Mouse (Mus musculus) hindbrain, embryonic 15.5 days (tissue): ENCODE data around the gene Alk. TPM values are rescaled to one million over a fixed set of nuclear protein-coding genes. Genes with fewer than 3 reads are reported as not detected.

Experiments used
- ATAC-seq: fragments of 200-750 bp; cut with Nextera tagmentation; 2 replicates; pipeline ENCODE4 v1.8.0; 2017; ENCODE audit warnings: low read depth, moderate number of reproducible peaks, moderate TSS enrichment; ENCODE audit not compliant: low FRiP score
- H3K27ac ChIP-seq: fragments of 300-500 bp; sonication (generic); replicated peaks from 2 replicates; pipeline ENCODE4 v1.5.1; 2015; ENCODE audit warnings: mild to moderate bottlenecking, inconsistent platforms
- H3K27me3 ChIP-seq: fragments of 300-500 bp; sonication (generic); 2 replicates; pipeline ENCODE4 v1.6.1; 2015; ENCODE audit warnings: control low read depth, inconsistent platforms
- H3K36me3 ChIP-seq: fragments of 300-500 bp; sonication (generic); 2 replicates; pipeline ENCODE4 v1.6.1; 2015; ENCODE audit warnings: control low read depth, inconsistent platforms
- H3K4me1 ChIP-seq: fragments of 300-500 bp; sonication (generic); replicated peaks from 2 replicates; pipeline ENCODE4 v1.6.1; 2015; ENCODE audit warnings: control low read depth, inconsistent platforms
- H3K4me2 ChIP-seq: fragments of 300-500 bp; sonication (generic); 2 replicates; pipeline ENCODE4 v1.6.1; 2015; ENCODE audit warnings: moderate library complexity, mild to moderate bottlenecking, inconsistent platforms
- H3K4me3 ChIP-seq: fragments of 300-500 bp; sonication (generic); 2 replicates; pipeline ENCODE4 v1.5.1; 2015; ENCODE audit warnings: mild to moderate bottlenecking, inconsistent platforms
- H3K9ac ChIP-seq: fragments of 300-500 bp; sonication (generic); 2 replicates; pipeline ENCODE4 v1.6.1; 2015; ENCODE audit warnings: inconsistent platforms
- H3K9me3 ChIP-seq: fragments of 300-500 bp; sonication (generic); 2 replicates; pipeline ENCODE4 v1.6.1; 2016; ENCODE audit warnings: control low read depth, inconsistent platforms
- WGBS: fragments of 180-500 bp; shearing (Covaris S2); methylation state at CpG from one replicate; pipeline ENCODE4 v1.1.7; 2015; 5-methylcytosine and 5-hydroxymethylcytosine counted together
- polyA plus RNA-seq: library from polyadenylated mRNA; unstranded; fragments of >200 nt; fragmentation: Nextera tagmentation; extraction: Ambion mirVana; gene quantifications from 2 replicates; pipeline ENCODE4 v1.2.1, GENCODE M21; 2015

The Alk gene
- polyA plus RNA-seq, 1 experiment from 2014 or later, result 5.1 TPM

DNA sequence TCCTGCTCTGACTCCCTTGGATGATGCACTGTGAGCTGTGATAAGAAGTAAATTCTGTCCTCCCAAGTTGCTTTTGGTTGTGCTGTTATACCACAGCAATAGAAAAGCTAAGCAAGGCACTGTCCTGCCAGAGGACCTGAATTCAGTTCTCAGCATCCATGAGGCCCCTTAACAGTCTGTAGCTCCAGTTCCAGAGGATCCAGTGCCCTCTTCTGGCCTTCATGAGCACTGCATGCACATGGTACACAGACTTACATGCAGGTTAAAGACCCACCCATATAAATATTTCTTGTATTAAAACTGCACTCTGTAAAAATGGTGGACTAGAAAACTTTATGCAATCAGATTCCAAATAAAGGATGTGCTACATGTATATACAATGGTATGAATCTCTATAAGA, 326.1 kb downstream of the Alk start:
- no peak for ATAC-seq
- Histone ChIP-seq H3K27ac (no peak overlapping the region), H3K27me3 (no peaks in the 10 kb centered on the region), H3K4me1 (no peaks in the 10 kb centered on the region), H3K9me3 (no peaks in the 10 kb centered on the region), H3K36me3 (no peaks in the 10 kb centered on the region), H3K9ac (no peak overlapping the region), H3K4me3 (no peak overlapping the region), H3K4me2 (no peak overlapping the region)

GRCm38 (mm10) chr17:72276778-72277177, 327.6 kb downstream of the Alk start:
- Histone ChIP-seq H3K36me3 (no peaks in the 10 kb centered on the region), H3K4me3 (no peak overlapping the region), H3K4me2 (no peak overlapping the region), H3K9ac (no peak overlapping the region), H3K4me1 (no peaks in the 10 kb centered on the region), H3K27me3 (no peaks in the 10 kb centered on the region), H3K9me3 (no peaks in the 10 kb centered on the region), H3K27ac (no peak overlapping the region)
- 80% methylated on average over 6 of the region's 6 CpGs for WGBS
- ATAC-seq, result no peak

GRCm38 (mm10) chr17:72275391-72275904, 329.0 kb downstream of the Alk start:
- Histone ChIP-seq H3K36me3 (no peaks in the 10 kb centered on the region), H3K4me3 (no peak overlapping the region), H3K9me3 (no peaks in the 10 kb centered on the region), H3K4me2 (no peak overlapping the region), H3K27ac (no peak overlapping the region), H3K4me1 (no peaks in the 10 kb centered on the region), H3K27me3 (no peaks in the 10 kb centered on the region), H3K9ac (no peak overlapping the region)
- WGBS, result 92% methylated on average over 8 of the region's 8 CpGs
- no peak for ATAC-seq

DNA sequence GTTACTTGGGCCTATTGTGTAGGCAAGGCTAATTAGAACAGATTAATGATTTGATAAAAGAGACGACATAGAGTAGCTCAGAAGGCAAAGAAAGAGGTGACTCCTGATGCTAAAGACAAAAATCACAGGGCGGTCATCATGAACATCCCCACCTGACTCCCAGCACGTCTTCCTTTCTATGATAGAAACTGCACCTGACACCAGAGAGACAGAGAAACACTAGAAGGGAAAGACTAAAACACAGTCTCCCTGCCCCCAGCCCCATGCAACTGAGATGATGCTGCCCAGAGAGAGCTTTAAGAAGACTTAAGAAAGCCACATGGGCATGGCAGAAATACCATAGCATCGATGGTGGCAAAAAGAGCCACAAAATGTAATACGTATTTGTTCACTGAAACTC, 330.2 kb downstream of the Alk start:
- ATAC-seq, result no peak
- H3K9me3 ChIP-seq, result no peaks in the 10 kb centered on the region
- no peak overlapping the region for H3K27ac ChIP-seq
- no peak overlapping the region for H3K4me2 ChIP-seq
- no peaks in the 10 kb centered on the region for H3K27me3 ChIP-seq
- no peaks in the 10 kb centered on the region for H3K36me3 ChIP-seq
- H3K9ac ChIP-seq, result no peak overlapping the region
- H3K4me3 ChIP-seq, result no peak overlapping the region
- H3K4me1 ChIP-seq, result no peaks in the 10 kb centered on the region
- 88% methylated on average over 5 of the region's 5 CpGs for WGBS

DNA sequence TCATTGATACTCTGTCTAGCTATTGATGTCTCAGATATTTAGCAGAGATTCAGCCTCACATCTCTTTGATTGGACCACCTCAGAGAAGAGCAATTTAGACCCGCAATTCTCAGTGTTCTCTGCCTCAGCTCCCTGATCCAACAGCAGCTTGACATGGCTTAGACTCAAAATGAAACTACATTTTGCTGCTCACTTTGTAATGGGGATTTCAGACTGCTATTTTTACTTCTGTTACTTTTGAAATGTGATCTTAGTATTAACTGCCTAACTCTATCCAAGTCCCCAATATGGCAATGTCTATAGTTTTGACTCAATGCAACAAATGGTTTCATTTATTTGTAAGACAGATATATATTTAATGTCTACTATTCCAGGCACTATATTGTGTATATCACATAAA, 332.8 kb downstream of the Alk start:
- no peak for ATAC-seq
- no peak overlapping the region for H3K4me3 ChIP-seq
- H3K4me1 ChIP-seq, result no peaks in the 10 kb centered on the region
- H3K9ac ChIP-seq, result no peak overlapping the region
- no peak overlapping the region for H3K27ac ChIP-seq
- H3K36me3 ChIP-seq, result no peaks in the 10 kb centered on the region
- no peaks in the 10 kb centered on the region for H3K9me3 ChIP-seq
- no peaks in the 10 kb centered on the region for H3K27me3 ChIP-seq
- no peak overlapping the region for H3K4me2 ChIP-seq
- WGBS, result 89% methylated on average over 1 of the region's 1 CpGs

GRCm38 (mm10) chr17:72268529-72268928, 335.9 kb downstream of the Alk start:
- no peak for ATAC-seq
- WGBS, result 91% methylated on average over 5 of the region's 5 CpGs
- no peak overlapping the region for H3K9ac ChIP-seq

DNA sequence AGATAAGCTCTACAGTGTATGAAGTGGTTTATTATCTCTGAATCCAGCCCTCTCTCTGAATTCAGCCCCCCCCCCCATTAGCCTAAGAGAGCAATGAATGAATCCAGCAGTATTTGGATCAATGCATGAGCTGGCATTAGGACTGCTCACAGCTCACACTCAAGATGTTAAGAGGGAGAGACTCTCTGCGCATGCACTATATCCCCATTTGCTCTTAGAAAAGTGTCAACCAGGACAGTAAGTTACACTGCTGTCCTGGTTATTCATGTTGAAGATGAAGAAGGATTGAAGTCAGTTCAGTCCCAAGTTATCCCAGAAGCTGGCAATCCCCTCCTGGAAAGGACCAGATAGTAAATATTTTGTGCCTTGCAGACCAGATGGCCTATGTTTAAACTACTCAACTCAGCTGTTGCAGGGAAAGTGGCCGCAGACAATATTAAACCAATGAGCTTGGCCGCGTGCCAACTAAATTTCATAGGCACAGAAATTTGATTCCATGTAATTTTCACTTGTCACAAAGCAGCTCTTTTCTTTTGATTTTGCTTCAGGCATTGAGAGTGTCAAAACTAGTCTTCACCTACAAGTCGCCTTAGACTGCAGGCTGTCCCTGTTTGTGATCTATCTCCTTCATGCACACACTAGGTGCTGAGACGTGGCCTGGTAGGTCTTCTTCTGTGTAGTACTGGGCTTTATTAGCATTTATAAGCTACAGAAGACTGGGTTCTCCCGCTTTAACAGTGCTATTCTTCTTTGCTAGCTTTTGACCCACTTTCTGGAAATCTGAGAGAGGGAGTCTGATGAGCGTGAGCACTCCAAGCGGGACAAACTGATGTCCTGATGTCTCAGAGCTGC, 339.0 kb downstream of the Alk start:
- Histone ChIP-seq H3K9ac (no peak overlapping the region), H3K9me3 (no peaks in the 10 kb centered on the region), H3K27ac (no peak overlapping the region), H3K27me3 (no peaks in the 10 kb centered on the region), H3K4me1 (peaks cover 8% of the 10 kb centered on the region; the same call in 1 of the 2 replicates), H3K4me2 (no peak overlapping the region), H3K4me3 (no peak overlapping the region), H3K36me3 (no peaks in the 10 kb centered on the region)
- 82% methylated on average over 9 of the region's 9 CpGs for WGBS
- ATAC-seq, result no peak

More at GRCm38 (mm10) chr17:72268529-72268928, 335.9 kb downstream of the Alk start:
- Histone ChIP-seq H3K27ac (no peak overlapping the region), H3K4me1 (peaks cover 8% of the 10 kb centered on the region; the same call in 1 of the 2 replicates), H3K4me3 (no peak overlapping the region), H3K27me3 (no peaks in the 10 kb centered on the region), H3K9me3 (no peaks in the 10 kb centered on the region), H3K4me2 (no peak overlapping the region), H3K36me3 (no peaks in the 10 kb centered on the region)

DNA sequence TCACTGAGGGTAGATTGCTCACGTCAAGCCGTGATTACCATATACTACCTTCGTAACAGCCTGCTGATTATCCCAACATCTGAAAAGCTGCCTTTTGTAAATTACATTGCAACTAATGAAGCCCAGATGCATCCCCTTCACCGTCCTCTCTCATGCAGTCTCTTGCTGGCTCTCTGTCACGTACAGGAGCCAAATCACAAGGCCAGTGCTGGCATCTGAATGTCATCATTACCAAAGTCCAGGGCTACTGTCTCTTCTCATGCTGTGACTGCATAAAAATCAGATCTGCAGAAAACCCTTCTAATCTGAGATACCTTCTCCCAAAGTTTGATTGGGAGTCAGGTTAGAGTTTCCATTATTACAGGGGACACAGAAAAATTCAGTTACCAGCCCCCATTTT, 351.0 kb downstream of the Alk start:
- Histone ChIP-seq H3K27ac (no peak overlapping the region), H3K9ac (no peak overlapping the region), H3K27me3 (no peaks in the 10 kb centered on the region), H3K9me3 (no peaks in the 10 kb centered on the region), H3K36me3 (no peaks in the 10 kb centered on the region), H3K4me2 (no peak overlapping the region), H3K4me1 (no peaks in the 10 kb centered on the region), H3K4me3 (no peak overlapping the region)
- WGBS, result 73% methylated on average over 5 of the region's 5 CpGs
- no peak for ATAC-seq

DNA sequence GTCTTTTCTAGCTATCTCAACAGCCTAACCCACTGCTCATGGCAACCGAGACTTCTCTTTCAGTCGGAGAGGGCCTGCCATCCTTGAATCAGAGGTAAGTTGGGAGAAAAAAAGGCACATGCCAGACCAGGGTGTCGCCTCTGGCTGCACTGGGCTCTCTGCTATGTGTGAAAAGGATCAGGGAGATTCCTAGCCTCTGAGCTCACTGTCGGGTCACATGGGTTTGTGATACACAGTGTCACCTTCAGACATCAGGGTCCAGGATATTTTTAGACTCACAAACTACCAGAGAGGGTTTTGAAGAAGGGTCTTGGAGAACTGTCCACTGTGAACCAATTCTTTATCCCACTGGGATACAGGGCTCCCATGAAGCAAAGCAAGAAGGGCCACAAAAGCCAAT, 352.9 kb downstream of the Alk start:
- Histone ChIP-seq H3K4me3 (no peak overlapping the region), H3K4me1 (no peaks in the 10 kb centered on the region), H3K27me3 (no peaks in the 10 kb centered on the region), H3K9me3 (no peaks in the 10 kb centered on the region), H3K27ac (no peak overlapping the region), H3K4me2 (no peak overlapping the region), H3K9ac (no peak overlapping the region), H3K36me3 (no peaks in the 10 kb centered on the region)
- WGBS, result 92% methylated on average over 4 of the region's 4 CpGs
- no peak for ATAC-seq

- Histone ChIP-seq H3K27me3 (no peaks in the 10 kb centered on the region), H3K9ac (no peak overlapping the region), H3K4me1 (no peaks in the 10 kb centered on the region), H3K36me3 (no peaks in the 10 kb centered on the region), H3K9me3 (no peaks in the 10 kb centered on the region), H3K4me2 (no peak overlapping the region), H3K27ac (no peak overlapping the region), H3K4me3 (no peak overlapping the region)
- WGBS, result 73% methylated on average over 7 of the region's 7 CpGs
- no peak for ATAC-seq
These were observed 353.7 kb downstream of the Alk start for GRCm38 (mm10) chr17:72250482-72251405.

DNA sequence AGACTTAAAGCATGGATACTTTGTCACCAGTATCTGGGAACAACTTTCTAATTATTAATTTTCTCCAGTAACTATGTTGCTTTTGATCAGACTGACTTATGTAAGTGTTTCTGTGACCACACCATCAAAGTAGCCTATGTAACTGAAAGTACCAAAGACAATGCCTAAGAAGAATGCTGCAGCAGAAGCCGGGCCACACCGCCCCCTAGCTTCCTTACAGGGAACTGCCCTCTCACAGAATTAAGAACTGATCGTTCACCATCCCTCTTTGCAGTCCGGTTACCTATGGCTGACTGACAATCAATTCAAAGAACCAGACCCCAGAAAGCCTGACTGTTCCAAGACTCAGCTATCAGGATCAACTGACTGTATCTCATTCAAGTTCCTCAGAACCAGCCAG, 362.4 kb downstream of the Alk start:
- WGBS, result 52% methylated on average over 4 of the region's 4 CpGs
- peaks cover 13% of the 10 kb centered on the region for H3K4me1 ChIP-seq
- ATAC-seq, result no peak

GRCm38 (mm10) chr17:72237315-72237714, 367.1 kb downstream of the Alk start:
- 77% methylated on average over 1 of the region's 1 CpGs for WGBS
- H3K27me3 ChIP-seq, result no peaks in the 10 kb centered on the region
- no peak for ATAC-seq
- no peak overlapping the region for H3K9ac ChIP-seq
- H3K4me3 ChIP-seq, result no peak overlapping the region
- H3K4me2 ChIP-seq, result no peak overlapping the region
- no peaks in the 10 kb centered on the region for H3K9me3 ChIP-seq
- peaks cover 9% of the 10 kb centered on the region; the same call in 1 of the 2 replicates for H3K4me1 ChIP-seq
- no peaks in the 10 kb centered on the region for H3K36me3 ChIP-seq
- H3K27ac ChIP-seq, result no peak overlapping the region

More for the DNA sequence above, 362.4 kb downstream of the Alk start:
- no peak overlapping the region for H3K27ac ChIP-seq
- H3K36me3 ChIP-seq, result no peaks in the 10 kb centered on the region
- H3K27me3 ChIP-seq, result no peaks in the 10 kb centered on the region
- no peaks in the 10 kb centered on the region for H3K9me3 ChIP-seq
- no peak overlapping the region for H3K4me3 ChIP-seq
- no peak overlapping the region for H3K4me2 ChIP-seq
- no peak overlapping the region for H3K9ac ChIP-seq
